In genomic region chr4:105459991-105460688, GRCm38 (mm10) we compare ENCODE assay signal across 11 mouse cellular contexts.
A peak's percentile ranks its signal among the peaks of the same experiment; 100 is the strongest.
DNase-seq lines count a peak whose midpoint lies in the region; ATAC-seq and TF ChIP-seq lines count a peak whose summit lies in the region.
"Had no signal": no experiment of that assay in that cellular context is flagged by ENCODE, and none has a peak within 500 bp of the region (broad histone marks: within the 10 kb centered on the region; RNA-seq: fewer than 3 reads in every experiment).

No protein-coding gene starts in this region.

- peak overlapping the region; percentile 15; the same call in 1 of the 2 replicates for H3K27ac ChIP-seq in forebrain, embryonic 13.5 days
- no peak overlapping the region for H3K27ac ChIP-seq in forebrain, embryonic 15.5 days (replicated peaks)
- H3K27ac ChIP-seq in lung, embryonic 14.5 days (ENCODE audit: low read depth) = no peak overlapping the region
- no peak overlapping the region for H3K27ac ChIP-seq in embryonic facial prominence, embryonic 14.5 days (replicated peaks; ENCODE audit: low read depth, low read length)

- 85% methylated on average over 3 of the region's 3 CpGs for WGBS in forebrain, embryonic 13.5 days
- 87% methylated on average over 3 of the region's 3 CpGs for WGBS in forebrain, embryonic 15.5 days
- 81% methylated on average over 3 of the region's 3 CpGs for WGBS in lung, embryonic 14.5 days
- WGBS in embryonic facial prominence, embryonic 14.5 days = 88% methylated on average over 3 of the region's 3 CpGs

- H3K9ac ChIP-seq in forebrain, embryonic 13.5 days = no peak overlapping the region
- H3K9ac ChIP-seq in forebrain, embryonic 15.5 days (replicated peaks) = no peak overlapping the region
- H3K9ac ChIP-seq in lung, embryonic 14.5 days = no peak overlapping the region
- H3K9ac ChIP-seq in embryonic facial prominence, embryonic 14.5 days (ENCODE audit: low read depth, low read length) = no peak overlapping the region

- no peak overlapping the region for H3K4me3 ChIP-seq in forebrain, embryonic 13.5 days
- H3K4me3 ChIP-seq in forebrain, embryonic 15.5 days = no peak overlapping the region
- H3K4me3 ChIP-seq in lung, embryonic 14.5 days (ENCODE audit: low read depth, low read length) = no peak overlapping the region
- no peak overlapping the region for H3K4me3 ChIP-seq in embryonic facial prominence, embryonic 14.5 days (ENCODE audit: low read depth, low read length)
- H3K4me3 ChIP-seq: myocyte had no signal

- ATAC-seq in forebrain, embryonic 13.5 days = no peak
- no peak for ATAC-seq in forebrain, embryonic 15.5 days (replicated peaks)
- ATAC-seq in lung, embryonic 14.5 days (ENCODE audit: insufficient read depth) = no peak
- ATAC-seq in embryonic facial prominence, embryonic 14.5 days (ENCODE audit: low read depth) = no peak
- no peak for ATAC-seq in megakaryocyte progenitor cell, adult 5-6 weeks (replicated peaks; ENCODE audit: poor library complexity)

- H3K4me1 ChIP-seq in forebrain, embryonic 13.5 days = peaks cover 16% of the 10 kb centered on the region
- 0 out of 2 replicates have a peak, but pooled peaks cover 2% of the 10 kb centered on the region for H3K4me1 ChIP-seq in forebrain, embryonic 15.5 days
- peaks cover 4% of the 10 kb centered on the region; the same call in 1 of the 2 replicates for H3K4me1 ChIP-seq in lung, embryonic 14.5 days (ENCODE audit: insufficient read depth)
- no peaks in the 10 kb centered on the region for H3K4me1 ChIP-seq in embryonic facial prominence, embryonic 14.5 days (ENCODE audit: control insufficient read depth, insufficient read depth, low read length)

- DNase-seq in lung, embryonic 14.5 days = peak; percentile 31
- DNase-seq in lung, postnatal 10 days = no peak
- peak; percentile 38 for DNase-seq in embryonic facial prominence, embryonic 14.5 days (ENCODE audit: low spot score)
- DNase-seq in yolk sac, embryonic 10.5 days (ENCODE audit: low spot score) = peak; percentile 69
- no peak for DNase-seq in gastrocnemius, postnatal 14 days
- DNase-seq: cerebellum, adult 8-10 months; heart, postnatal 10 days had no signal

- no peaks in the 10 kb centered on the region for H3K27me3 ChIP-seq in forebrain, embryonic 13.5 days
- H3K27me3 ChIP-seq in forebrain, embryonic 15.5 days = no peaks in the 10 kb centered on the region
- H3K27me3 ChIP-seq in lung, embryonic 14.5 days (ENCODE audit: insufficient read depth, low read length) = no peaks in the 10 kb centered on the region
- H3K27me3 ChIP-seq in embryonic facial prominence, embryonic 14.5 days (replicated peaks; ENCODE audit: control insufficient read depth, insufficient read depth, low read length) = no peaks in the 10 kb centered on the region

- H3K9me3 ChIP-seq in forebrain, embryonic 13.5 days (replicated peaks) = no peaks in the 10 kb centered on the region
- H3K9me3 ChIP-seq in forebrain, embryonic 15.5 days = no peaks in the 10 kb centered on the region
- H3K9me3 ChIP-seq in lung, embryonic 14.5 days (ENCODE audit: low read depth, low read length) = no peaks in the 10 kb centered on the region
- H3K9me3 ChIP-seq in embryonic facial prominence, embryonic 14.5 days (ENCODE audit: control insufficient read depth, low read length) = no peaks in the 10 kb centered on the region

- intact Hi-C loops in gastrocnemius, postnatal 14 days (cut with DNase I; ENCODE audit: low total_unique reads) = no loop called here

- no peak overlapping the region for H3K4me2 ChIP-seq in forebrain, embryonic 13.5 days
- H3K4me2 ChIP-seq in forebrain, embryonic 15.5 days (replicated peaks) = no peak overlapping the region
- no peak overlapping the region for H3K4me2 ChIP-seq in lung, embryonic 14.5 days
- H3K4me2 ChIP-seq in embryonic facial prominence, embryonic 14.5 days (ENCODE audit: low read depth, low read length) = no peak overlapping the region

- TF ChIP-seq CTCF in lung, embryonic 14.5 days (IDR thresholded peaks at IDR 0.05; ENCODE audit: low read depth) = no peak

- no peaks in the 10 kb centered on the region for H3K36me3 ChIP-seq in forebrain, embryonic 13.5 days (ENCODE audit: poor library complexity, severe bottlenecking)
- H3K36me3 ChIP-seq in forebrain, embryonic 15.5 days = no peaks in the 10 kb centered on the region
- H3K36me3 ChIP-seq in lung, embryonic 14.5 days (ENCODE audit: insufficient read depth) = no peaks in the 10 kb centered on the region
- H3K36me3 ChIP-seq in embryonic facial prominence, embryonic 14.5 days (ENCODE audit: control insufficient read depth, insufficient read depth, low read length) = no peaks in the 10 kb centered on the region

Comparison
In these comparisons a context has a peak if more than half of its experiments do, and no peak if none do; other contexts are left out.
1. DNase-seq: peak in lung, embryonic 14.5 days (single experiment), embryonic facial prominence, embryonic 14.5 days (single experiment) and yolk sac, embryonic 10.5 days (single experiment); none in lung, postnatal 10 days (single experiment) and gastrocnemius, postnatal 14 days (single experiment).